Mouse (Mus musculus) cerebellum, adult 18-20 months (tissue): ENCODE data around the gene Gm11027.
A peak's percentile ranks its signal among the peaks of the same experiment; 100 is the strongest.

Experiments
- DNase-seq, 2 experiments: peaks; one replicate each; pipeline ENCODE4 v3.0.0; 2021

Gene Gm11027

GRCm38 (mm10) chr12:116280149-116280652 lies 5.0 kb downstream of the Gm11027 start:
- no peak for DNase-seq

- DNase-seq: peak; percentile 99
Observed at GRCm38 (mm10) chr12:116280653-116281364, 5.6 kb downstream of the Gm11027 start, which contains the start of gene Esyt2. Gene Esyt2 (plus strand): TSS chr12:116281196.

- DNase-seq: peak; percentile 56 to 59
Observed at GRCm38 (mm10) chr12:116281427-116282281, 6.5 kb downstream of the Gm11027 start.

- DNase-seq: no peak
Observed at GRCm38 (mm10) chr12:116282856-116283255, 7.7 kb downstream of the Gm11027 start.

- no peak for DNase-seq
Observed at GRCm38 (mm10) chr12:116283511-116283910, 8.3 kb downstream of the Gm11027 start.

- no peak for DNase-seq
Observed at GRCm38 (mm10) chr12:116293185-116293584, 18.0 kb downstream of the Gm11027 start.

- DNase-seq: no peak
Observed at GRCm38 (mm10) chr12:116293599-116294292, 18.6 kb downstream of the Gm11027 start.

- no peak for DNase-seq
Observed at GRCm38 (mm10) chr12:116299906-116300305, 24.7 kb downstream of the Gm11027 start.

GRCm38 (mm10) chr12:116302181-116302580 lies 27.0 kb downstream of the Gm11027 start:
- no peak for DNase-seq

- no peak for DNase-seq
Observed at GRCm38 (mm10) chr12:116306042-116306441, 30.9 kb downstream of the Gm11027 start.

- no peak for DNase-seq
Observed at GRCm38 (mm10) chr12:116307870-116308269, 32.7 kb downstream of the Gm11027 start.

GRCm38 (mm10) chr12:116308612-116309011 lies 33.4 kb downstream of the Gm11027 start:
- DNase-seq: no peak

GRCm38 (mm10) chr12:116313816-116314215 lies 38.6 kb downstream of the Gm11027 start:
- DNase-seq: no peak

- DNase-seq: no peak
Observed at GRCm38 (mm10) chr12:116315498-116315897, 40.3 kb downstream of the Gm11027 start.

GRCm38 (mm10) chr12:116317818-116318217 lies 42.6 kb downstream of the Gm11027 start:
- no peak for DNase-seq
